Mouse (Mus musculus) small intestine, adult 2 months (tissue): ENCODE results near the gene Ubald1.

Source experiments
- CTCF ChIP-seq: fragments of 200-500 bp; IDR thresholded peaks from 2 replicates; pipeline ENCODE4 v1.5.1; 2012; ENCODE audit warnings: low read depth, mild to moderate bottlenecking, control low read depth, inconsistent platforms, low read length, moderate library complexity, mixed read lengths; ENCODE audit not compliant: insufficient replicate concordance, insufficient read length; ENCODE audit errors: extremely low read depth
- POLR2A ChIP-seq: fragments of 200-500 bp; IDR thresholded peaks from 2 replicates; pipeline ENCODE4 v1.6.1; 2012; ENCODE audit warnings: low read depth, mild to moderate bottlenecking, control low read depth, inconsistent platforms, low read length, moderate library complexity

DNA sequence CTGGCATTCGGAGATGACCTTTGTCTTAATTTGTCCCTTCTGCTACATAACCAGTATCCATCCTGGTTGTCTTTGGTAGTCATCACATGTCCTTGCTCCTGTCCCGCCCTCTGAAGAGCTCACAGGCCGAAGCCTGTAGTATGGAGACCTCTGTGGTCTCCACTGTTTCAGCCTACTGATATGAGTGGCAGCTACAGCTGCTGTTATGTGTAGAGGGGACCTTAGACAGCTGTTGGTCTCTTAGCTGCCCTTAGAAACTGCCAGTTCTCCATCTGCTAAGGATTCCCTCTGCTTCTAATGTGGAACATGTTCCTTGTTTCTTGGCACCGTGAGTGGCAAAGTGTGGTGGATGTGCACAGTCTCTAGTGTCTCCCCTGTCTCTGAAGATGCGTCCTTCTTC, 43.9 kb upstream of the Ubald1 start:
- no peak for TF ChIP-seq CTCF
- TF ChIP-seq POLR2A: no peak
